Mouse (Mus musculus): ENCODE data around the gene Nanp. TPM values are rescaled to one million over a fixed set of nuclear protein-coding genes. Genes with fewer than 3 reads are reported as not detected.

Nanp gene
- polyA plus RNA-seq, 1 experiment from 2014 or later: 35.5 TPM

DNA sequence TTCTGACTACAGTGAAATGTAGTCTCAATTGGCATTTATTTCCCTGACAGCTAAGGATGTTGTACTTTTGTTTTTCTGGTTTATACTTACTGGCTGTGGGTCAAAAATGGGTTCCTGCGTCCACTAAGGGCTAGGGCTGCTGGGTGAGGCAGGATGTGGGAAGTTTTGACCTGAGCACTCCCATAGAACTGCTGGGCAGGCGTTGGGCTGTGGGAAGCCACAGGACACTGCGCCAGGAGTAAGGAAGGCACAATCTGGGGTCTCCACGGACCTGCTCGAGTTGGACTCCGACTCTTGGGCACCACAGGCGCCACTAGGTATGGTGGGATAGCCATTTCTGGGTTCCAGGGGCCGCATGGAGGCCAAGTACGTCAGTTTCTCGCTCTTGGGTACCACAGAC lies 18.0 kb downstream of the Nanp start:
- no peak overlapping the region for H3K4me2 ChIP-seq (ENCODE audit: low read depth, low read length)
- WGBS: 89% methylated on average over 10 of the region's 10 CpGs

DNA sequence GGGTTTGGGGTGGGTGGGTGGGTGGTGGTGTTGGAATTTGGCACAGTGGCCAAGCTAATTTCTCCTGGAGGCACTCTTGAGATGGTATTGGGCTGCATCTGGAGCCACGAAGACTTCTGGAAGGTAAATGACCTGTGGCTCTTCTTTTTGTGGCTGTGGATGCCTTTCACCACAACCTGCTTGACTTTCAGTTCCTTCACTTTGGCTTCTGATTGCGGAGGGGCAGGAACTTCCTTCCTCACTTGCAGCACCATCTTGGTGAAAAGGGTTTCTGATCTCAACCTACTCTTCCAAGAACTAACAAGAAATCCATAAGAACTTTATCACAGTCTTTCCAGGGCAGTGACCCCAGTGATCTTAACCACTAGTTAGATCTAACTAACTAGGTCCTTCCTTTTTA lies 23.9 kb downstream of the Nanp start:
- Histone ChIP-seq H3K4me3 (ENCODE audit: low read depth, low read length) (no peak overlapping the region), H3K36me3 (ENCODE audit: control insufficient read depth, insufficient read depth, low read length) (no peaks in the 10 kb centered on the region), H3K4me2 (ENCODE audit: low read depth, low read length) (no peak overlapping the region), H3K27me3 (ENCODE audit: control insufficient read depth, insufficient read depth, low read length) (no peaks in the 10 kb centered on the region), H3K9me3 (ENCODE audit: control insufficient read depth, low read length) (no peaks in the 10 kb centered on the region), H3K4me1 (ENCODE audit: control insufficient read depth, insufficient read depth, low read length) (no peaks in the 10 kb centered on the region), H3K9ac (replicated peaks; ENCODE audit: low read depth, low read length) (no peak overlapping the region), H3K27ac (ENCODE audit: low read depth, low read length) (no peak overlapping the region)
- ATAC-seq (ENCODE audit: low read depth): no peak
- 82% methylated on average over 2 of the region's 2 CpGs for WGBS

More for the DNA sequence above, 18.0 kb downstream of the Nanp start:
- no peak for ATAC-seq (ENCODE audit: low read depth)
- H3K4me3 ChIP-seq (ENCODE audit: low read depth, low read length): no peak overlapping the region
- H3K9me3 ChIP-seq (ENCODE audit: control insufficient read depth, low read length): no peaks in the 10 kb centered on the region
- H3K36me3 ChIP-seq (ENCODE audit: control insufficient read depth, insufficient read depth, low read length): no peaks in the 10 kb centered on the region
- H3K9ac ChIP-seq (replicated peaks; ENCODE audit: low read depth, low read length): no peak overlapping the region
- no peaks in the 10 kb centered on the region for H3K27me3 ChIP-seq (ENCODE audit: control insufficient read depth, insufficient read depth, low read length)
- H3K27ac ChIP-seq (ENCODE audit: low read depth, low read length): no peak overlapping the region
- H3K4me1 ChIP-seq (ENCODE audit: control insufficient read depth, insufficient read depth, low read length): no peaks in the 10 kb centered on the region

DNA sequence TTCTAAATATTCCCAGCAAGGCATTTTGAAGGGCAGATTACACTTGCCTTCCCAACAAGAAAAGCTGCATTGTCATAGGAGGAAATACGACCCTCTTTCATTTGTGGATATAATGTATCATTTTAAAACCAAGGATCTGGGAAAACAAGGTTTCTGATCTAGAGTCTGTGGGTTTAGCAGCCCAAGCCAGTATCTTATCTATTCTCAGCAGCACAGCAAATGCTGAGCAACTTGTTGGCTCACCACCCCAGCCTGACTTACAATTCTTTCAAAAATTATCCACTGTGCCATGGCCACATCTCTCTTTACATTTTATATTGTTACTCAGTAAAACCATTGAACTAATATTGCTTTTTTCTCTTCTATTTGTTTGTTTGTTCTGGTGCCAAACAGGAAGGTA lies 27.9 kb downstream of the Nanp start:
- Histone ChIP-seq H3K36me3 (ENCODE audit: control insufficient read depth, insufficient read depth, low read length) (no peaks in the 10 kb centered on the region), H3K4me2 (ENCODE audit: low read depth, low read length) (no peak overlapping the region), H3K4me1 (ENCODE audit: control insufficient read depth, insufficient read depth, low read length) (peaks cover 8% of the 10 kb centered on the region; the same call in 1 of the 2 replicates), H3K27me3 (ENCODE audit: control insufficient read depth, insufficient read depth, low read length) (no peaks in the 10 kb centered on the region), H3K9me3 (ENCODE audit: control insufficient read depth, low read length) (no peaks in the 10 kb centered on the region), H3K4me3 (ENCODE audit: low read depth, low read length) (no peak overlapping the region), H3K9ac (replicated peaks; ENCODE audit: low read depth, low read length) (no peak overlapping the region), H3K27ac (ENCODE audit: low read depth, low read length) (no peak overlapping the region)
- no peak for ATAC-seq (ENCODE audit: low read depth)
- 78% methylated on average over 1 of the region's 1 CpGs for WGBS

DNA sequence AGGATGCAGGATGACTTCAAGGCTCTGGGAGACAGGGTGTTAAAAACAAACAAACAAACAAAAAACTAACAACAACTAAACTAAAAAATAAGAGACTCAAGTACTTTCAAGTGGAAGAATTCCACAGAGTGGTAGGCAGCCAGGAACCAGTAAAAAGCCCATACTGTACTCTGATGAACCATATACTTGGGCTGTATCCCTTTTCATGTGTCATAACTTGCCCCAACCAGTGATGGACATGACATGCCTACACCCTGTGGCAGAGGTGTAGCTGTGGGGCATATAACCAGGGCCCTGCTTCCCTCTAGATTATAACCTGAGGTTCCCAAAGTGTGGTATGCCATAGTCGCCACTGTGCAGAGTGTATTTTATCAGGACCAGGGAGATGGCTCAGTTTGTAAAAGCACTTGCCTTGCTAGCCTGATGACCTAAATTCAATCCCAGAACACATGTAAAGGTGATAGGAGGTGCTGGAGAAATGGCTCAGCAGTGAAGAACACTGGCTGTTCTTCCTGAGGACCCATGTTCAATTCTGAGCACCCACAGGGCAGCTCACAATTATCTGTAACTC lies 29.6 kb downstream of the Nanp start:
- Histone ChIP-seq H3K4me2 (ENCODE audit: low read depth, low read length) (peak overlapping the region; percentile 87), H3K4me3 (ENCODE audit: low read depth, low read length) (peak overlapping the region; percentile 70), H3K4me1 (ENCODE audit: control insufficient read depth, insufficient read depth, low read length) (peaks cover 8% of the 10 kb centered on the region; the same call in 1 of the 2 replicates), H3K27ac (ENCODE audit: low read depth, low read length) (no peak overlapping the region), H3K9ac (replicated peaks; ENCODE audit: low read depth, low read length) (peak overlapping the region; percentile 91), H3K9me3 (ENCODE audit: control insufficient read depth, low read length) (no peaks in the 10 kb centered on the region), H3K27me3 (ENCODE audit: control insufficient read depth, insufficient read depth, low read length) (no peaks in the 10 kb centered on the region), H3K36me3 (ENCODE audit: control insufficient read depth, insufficient read depth, low read length) (no peaks in the 10 kb centered on the region)
- 90% methylated on average over 1 of the region's 1 CpGs for WGBS
- peak; percentile 44 for ATAC-seq (ENCODE audit: low read depth)

DNA sequence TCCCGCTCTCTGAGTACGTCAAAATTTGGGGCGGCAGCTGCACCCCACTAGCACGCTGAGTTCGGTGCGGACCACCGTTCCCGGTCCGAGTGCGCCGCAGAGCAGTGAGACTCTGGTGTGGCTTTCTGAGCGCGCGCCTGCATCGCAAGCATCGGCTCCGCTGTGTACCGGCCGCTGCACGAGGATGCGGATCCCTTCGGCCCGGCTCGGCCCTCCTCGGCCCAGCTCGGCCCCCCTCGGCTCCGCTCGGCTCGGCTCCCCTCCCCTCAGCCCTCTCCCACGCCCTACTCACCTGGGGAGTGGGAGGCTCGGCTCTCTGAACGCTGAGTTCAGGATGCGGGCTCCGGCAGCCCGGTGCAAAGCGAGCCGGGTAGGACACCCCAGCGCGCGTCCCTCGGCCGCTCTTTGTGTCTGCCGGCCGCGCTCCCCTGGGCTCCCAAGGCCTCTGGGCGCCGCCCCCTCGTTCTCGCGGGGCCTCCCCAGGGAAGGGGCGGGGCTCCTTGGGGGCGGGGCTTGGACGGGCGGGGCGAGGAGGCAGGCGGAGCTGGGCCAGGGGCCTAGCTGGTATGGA lies 30.2 kb downstream of the Nanp start:
- H3K27ac ChIP-seq (ENCODE audit: low read depth, low read length): peak overlapping the region; percentile 52

DNA sequence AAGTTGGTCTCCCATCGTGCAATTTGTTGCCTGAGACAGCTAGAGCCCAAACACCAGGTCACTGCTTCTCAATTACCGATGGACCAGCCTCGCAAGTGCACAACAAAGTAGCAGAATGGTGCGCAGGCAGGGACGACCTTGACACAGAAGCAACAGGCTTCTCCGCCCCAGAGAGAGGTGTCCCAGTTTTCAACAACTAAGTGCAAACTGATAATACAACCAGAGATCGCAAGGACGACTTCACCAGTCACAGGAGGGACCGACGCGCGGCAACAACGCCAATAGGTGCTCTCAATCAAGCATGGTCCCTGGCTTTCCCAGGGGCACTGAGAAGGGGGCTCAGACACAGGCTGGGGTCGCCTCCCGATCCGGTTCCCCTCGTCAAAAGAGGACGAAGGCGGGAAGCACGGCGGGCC lies 30.7 kb downstream of the Nanp start:
- Histone ChIP-seq H3K36me3 (ENCODE audit: control insufficient read depth, insufficient read depth, low read length) (no peaks in the 10 kb centered on the region), H3K27me3 (ENCODE audit: control insufficient read depth, insufficient read depth, low read length) (no peaks in the 10 kb centered on the region), H3K4me3 (ENCODE audit: low read depth, low read length) (peak overlapping the region; percentile 70), H3K27ac (ENCODE audit: low read depth, low read length) (no peak overlapping the region), H3K4me2 (ENCODE audit: low read depth, low read length) (peak overlapping the region; percentile 87), H3K9me3 (ENCODE audit: control insufficient read depth, low read length) (no peaks in the 10 kb centered on the region), H3K9ac (replicated peaks; ENCODE audit: low read depth, low read length) (peak overlapping the region; percentile 91), H3K4me1 (ENCODE audit: control insufficient read depth, insufficient read depth, low read length) (peaks cover 8% of the 10 kb centered on the region; the same call in 1 of the 2 replicates)
- peak; percentile 41 for ATAC-seq (ENCODE audit: low read depth)
- WGBS: 0% methylated on average over 21 of the region's 21 CpGs

More for the DNA sequence above, 30.2 kb downstream of the Nanp start:
- H3K36me3 ChIP-seq (ENCODE audit: control insufficient read depth, insufficient read depth, low read length): no peaks in the 10 kb centered on the region
- peak overlapping the region; percentile 70 for H3K4me3 ChIP-seq (ENCODE audit: low read depth, low read length)
- WGBS: under 1% methylated on average over 52 of the region's 57 CpGs
- ATAC-seq (ENCODE audit: low read depth): peak; percentile 98
- H3K27me3 ChIP-seq (ENCODE audit: control insufficient read depth, insufficient read depth, low read length): no peaks in the 10 kb centered on the region
- H3K4me2 ChIP-seq (ENCODE audit: low read depth, low read length): peak overlapping the region; percentile 87
- H3K9me3 ChIP-seq (ENCODE audit: control insufficient read depth, low read length): no peaks in the 10 kb centered on the region
- H3K9ac ChIP-seq (replicated peaks; ENCODE audit: low read depth, low read length): peak overlapping the region; percentile 91
- peaks cover 8% of the 10 kb centered on the region; the same call in 1 of the 2 replicates for H3K4me1 ChIP-seq (ENCODE audit: control insufficient read depth, insufficient read depth, low read length)

DNA sequence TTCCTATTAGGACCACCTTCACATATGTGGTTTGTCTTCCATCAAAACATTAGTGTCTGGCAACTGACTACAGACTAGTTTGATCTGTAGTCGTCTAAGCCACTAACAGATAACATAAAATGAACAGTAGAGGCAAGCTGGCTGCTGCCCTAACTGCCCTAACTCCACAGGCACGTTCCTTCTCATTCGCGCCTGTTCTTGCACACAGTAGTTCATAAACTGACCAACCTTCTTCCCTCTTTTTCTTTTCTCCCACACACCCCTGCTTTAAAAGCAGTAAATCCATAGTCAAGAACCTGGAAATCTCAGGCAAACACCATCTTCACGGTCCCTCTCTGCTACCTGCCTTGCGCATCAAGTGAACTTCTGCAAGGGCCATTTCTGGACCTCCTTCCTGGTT lies 31.2 kb downstream of the Nanp start:
- H3K27ac ChIP-seq (ENCODE audit: low read depth, low read length): no peak overlapping the region
- H3K9ac ChIP-seq (replicated peaks; ENCODE audit: low read depth, low read length): no peak overlapping the region
- 40% methylated on average over 6 of the region's 6 CpGs for WGBS
- H3K4me1 ChIP-seq (ENCODE audit: control insufficient read depth, insufficient read depth, low read length): peaks cover 8% of the 10 kb centered on the region; the same call in 1 of the 2 replicates
- H3K36me3 ChIP-seq (ENCODE audit: control insufficient read depth, insufficient read depth, low read length): no peaks in the 10 kb centered on the region
- no peaks in the 10 kb centered on the region for H3K27me3 ChIP-seq (ENCODE audit: control insufficient read depth, insufficient read depth, low read length)
- H3K4me2 ChIP-seq (ENCODE audit: low read depth, low read length): peak overlapping the region; percentile 87
- no peaks in the 10 kb centered on the region for H3K9me3 ChIP-seq (ENCODE audit: control insufficient read depth, low read length)
- no peak for ATAC-seq (ENCODE audit: low read depth)
- H3K4me3 ChIP-seq (ENCODE audit: low read depth, low read length): peak overlapping the region; percentile 70

DNA sequence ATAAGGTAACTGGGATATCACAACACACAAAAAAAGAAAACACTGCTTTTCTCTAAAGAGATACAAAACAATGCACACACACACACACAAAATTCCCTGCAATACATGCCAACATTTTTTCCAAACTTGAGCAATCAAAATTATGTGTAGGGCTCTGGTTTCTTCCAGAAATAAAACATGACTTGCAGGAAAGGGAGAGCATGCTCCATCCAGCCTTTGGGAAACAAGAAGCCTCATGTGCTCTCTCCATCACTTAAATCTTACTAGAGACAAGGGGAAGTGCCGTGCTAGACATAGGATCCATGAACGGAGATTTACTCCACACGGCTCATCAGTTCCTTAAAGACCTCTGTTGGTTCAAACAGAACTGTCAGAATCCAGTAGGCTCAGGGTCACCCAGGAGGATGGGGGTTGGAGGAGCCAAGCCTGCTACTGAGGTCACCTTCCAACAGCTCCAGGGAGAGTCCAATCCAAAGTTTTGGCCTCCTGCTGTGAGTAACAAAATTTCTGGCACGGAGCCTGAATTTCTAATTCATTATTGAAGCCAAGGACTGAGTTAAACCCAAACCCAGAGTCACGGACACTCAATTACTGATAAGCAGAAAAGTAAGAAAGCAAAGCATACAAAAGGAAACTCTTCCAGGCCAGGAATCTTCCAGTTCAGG lies 32.8 kb downstream of the Nanp start:
- Histone ChIP-seq H3K36me3 (ENCODE audit: control insufficient read depth, insufficient read depth, low read length) (no peaks in the 10 kb centered on the region), H3K9ac (replicated peaks; ENCODE audit: low read depth, low read length) (no peak overlapping the region), H3K4me3 (ENCODE audit: low read depth, low read length) (no peak overlapping the region), H3K9me3 (ENCODE audit: control insufficient read depth, low read length) (no peaks in the 10 kb centered on the region), H3K4me2 (ENCODE audit: low read depth, low read length) (no peak overlapping the region), H3K4me1 (ENCODE audit: control insufficient read depth, insufficient read depth, low read length) (peaks cover 8% of the 10 kb centered on the region; the same call in 1 of the 2 replicates), H3K27me3 (ENCODE audit: control insufficient read depth, insufficient read depth, low read length) (no peaks in the 10 kb centered on the region), H3K27ac (ENCODE audit: low read depth, low read length) (no peak overlapping the region)
- ATAC-seq (ENCODE audit: low read depth): no peak
- WGBS: 56% methylated on average over 5 of the region's 5 CpGs

DNA sequence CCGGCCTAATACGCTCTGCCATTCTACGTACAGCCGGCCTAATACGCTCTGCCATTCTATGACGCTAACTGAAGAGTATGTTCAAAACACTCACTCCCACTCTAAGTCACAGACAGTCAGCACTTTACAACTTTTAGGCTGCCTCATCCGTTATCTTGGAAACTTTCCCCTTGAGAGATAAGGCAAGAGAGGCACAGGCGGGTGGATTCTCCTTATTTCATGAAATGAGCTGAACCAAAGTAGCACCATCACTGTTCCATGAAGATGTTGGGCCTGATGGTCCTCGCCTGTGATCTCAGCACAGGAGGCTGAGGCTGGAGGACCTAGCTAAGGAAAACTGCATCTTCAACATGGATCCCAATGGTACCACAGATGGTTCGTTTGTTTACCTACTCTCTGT lies 34.8 kb downstream of the Nanp start:
- ATAC-seq (ENCODE audit: low read depth): no peak
- no peaks in the 10 kb centered on the region for H3K36me3 ChIP-seq (ENCODE audit: control insufficient read depth, insufficient read depth, low read length)
- no peak overlapping the region for H3K4me2 ChIP-seq (ENCODE audit: low read depth, low read length)
- H3K27me3 ChIP-seq (ENCODE audit: control insufficient read depth, insufficient read depth, low read length): no peaks in the 10 kb centered on the region
- H3K9ac ChIP-seq (replicated peaks; ENCODE audit: low read depth, low read length): no peak overlapping the region
- H3K9me3 ChIP-seq (ENCODE audit: control insufficient read depth, low read length): no peaks in the 10 kb centered on the region
- H3K4me1 ChIP-seq (ENCODE audit: control insufficient read depth, insufficient read depth, low read length): peaks cover 8% of the 10 kb centered on the region; the same call in 1 of the 2 replicates
- WGBS: 93% methylated on average over 10 of the region's 10 CpGs
- no peak overlapping the region for H3K4me3 ChIP-seq (ENCODE audit: low read depth, low read length)
- H3K27ac ChIP-seq (ENCODE audit: low read depth, low read length): no peak overlapping the region
